Mouse (Mus musculus) left cerebral cortex, adult 6 months (tissue): Measurements from ENCODE around the gene Armc9. TPM values are rescaled to one million over a fixed set of nuclear protein-coding genes. Genes with fewer than 3 reads are reported as not detected.

Source experiments
- long read RNA-seq, 2 experiments: library from polyadenylated mRNA; unstranded; transcript quantifications; one replicate each; pipeline ENCODE4 v2.0.0; 2019 to 2020
- polyA plus RNA-seq: library from polyadenylated mRNA; unstranded; fragments of <200 nt; fragmentation: Nextera tagmentation; gene quantifications from 2 replicates; pipeline ENCODE4 v1.2.3, GENCODE M21; 2021

Armc9 gene
- polyA plus RNA-seq = 40.2 and 41.8 TPM in 2 replicates
- long read RNA-seq, experiment 1, full-length matches to known transcripts = 199 of 268 reads
- long read RNA-seq, experiment 1, partial matches to known transcripts = 22 of 268 reads
- long read RNA-seq, experiment 1, other reads (novel, unspliced or antisense) = 47 of 268 reads
- long read RNA-seq, experiment 2, full-length matches to known transcripts = 20 of 42 reads
- long read RNA-seq, experiment 2, partial matches to known transcripts = 13 of 42 reads
- long read RNA-seq, experiment 2, other reads (novel, unspliced or antisense) = 9 of 42 reads

GRCm38 (mm10) chr1:86154133-86154823 is at the start of gene Armc9:
Armc9 (plus strand) TSS chr1:86154780.

DNA sequence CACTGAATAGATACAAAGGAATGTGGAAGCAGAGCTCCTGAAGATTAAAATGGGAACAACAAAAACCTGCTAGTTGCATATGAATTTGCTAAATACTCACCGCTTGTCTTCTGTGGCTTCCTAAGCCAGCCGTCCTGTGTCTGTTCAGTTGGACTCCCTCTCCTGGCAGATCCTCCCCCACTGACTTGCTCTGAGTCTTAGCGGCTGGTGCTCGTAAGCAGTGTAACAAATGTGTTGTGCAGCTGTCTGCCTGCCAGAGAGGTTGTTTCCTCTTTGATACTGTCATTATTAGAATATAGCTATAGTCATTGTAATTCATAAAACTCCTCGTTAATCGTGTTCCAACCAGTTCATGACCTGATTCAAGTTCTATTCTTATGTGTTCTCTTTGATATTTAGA is 42.8 kb upstream of the Armc9 start, which contains the start of gene Htr2b:
Htr2b (minus strand) TSS at position 192 of the 400 bp plus-strand sequence.

DNA sequence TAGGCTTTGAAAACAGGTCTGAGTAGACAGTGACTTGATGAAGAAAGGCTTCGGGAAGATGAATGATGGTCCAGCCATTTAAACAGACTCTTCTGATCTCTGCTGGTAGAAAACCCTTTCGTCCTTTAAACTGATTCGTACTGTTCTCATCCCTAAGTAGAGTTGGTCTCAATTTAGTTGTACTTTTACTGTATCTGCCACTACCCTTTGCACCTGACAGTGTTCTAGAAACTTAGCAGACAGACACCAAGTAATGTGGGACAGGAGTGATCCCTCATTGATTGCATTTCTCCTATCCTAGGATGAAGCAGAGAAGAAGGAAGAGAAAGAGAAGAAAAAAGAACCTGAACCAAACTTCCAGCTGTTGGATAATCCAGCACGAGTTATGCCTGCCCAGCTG is 21.2 kb upstream of the Armc9 start, which contains the start of gene Gm21972:
Gm21972 (plus strand) TSS at position 301 of the 400 bp plus-strand sequence.

GRCm38 (mm10) chr1:86302532-86302931 is 148.0 kb downstream of the Armc9 start, which contains the start of gene B3gnt7:
B3gnt7 (plus strand) TSS chr1:86302832.

Other genes with a start within 250 kb of the Armc9 start
- 4.8 and 9.8 TPM in 2 replicates for gene 4933407L21Rik, start 226.3 kb upstream of the Armc9 start, polyA plus RNA-seq
- 0.08 and 0.17 TPM in 2 replicates for gene Gpr55, start 193.8 kb upstream of the Armc9 start, polyA plus RNA-seq
- gene Spata3, start 138.0 kb upstream of the Armc9 start, polyA plus RNA-seq = 1.2 and 1.8 TPM in 2 replicates
- gene 2810459M11Rik, start 108.9 kb upstream of the Armc9 start, polyA plus RNA-seq = 4.3 and 11.2 TPM in 2 replicates
- 69.8 and 95.6 TPM in 2 replicates for gene Psmd1, start 90.4 kb upstream of the Armc9 start, polyA plus RNA-seq
- gene Htr2b, start 42.8 kb upstream of the Armc9 start, polyA plus RNA-seq = 0.10 and 0.12 TPM in 2 replicates
- 0.21 and 0.69 TPM in 2 replicates for gene Gm21972, start 21.1 kb upstream of the Armc9 start, polyA plus RNA-seq
- gene B3gnt7, start 148.1 kb downstream of the Armc9 start, polyA plus RNA-seq = 0.27 and 0.79 TPM in 2 replicates
- gene Ncl, start 204.6 kb downstream of the Armc9 start, polyA plus RNA-seq = 68.9 and 73.0 TPM in 2 replicates